Comparison of ENCODE assay signal across 9 mouse cellular contexts in the genomic region with DNA sequence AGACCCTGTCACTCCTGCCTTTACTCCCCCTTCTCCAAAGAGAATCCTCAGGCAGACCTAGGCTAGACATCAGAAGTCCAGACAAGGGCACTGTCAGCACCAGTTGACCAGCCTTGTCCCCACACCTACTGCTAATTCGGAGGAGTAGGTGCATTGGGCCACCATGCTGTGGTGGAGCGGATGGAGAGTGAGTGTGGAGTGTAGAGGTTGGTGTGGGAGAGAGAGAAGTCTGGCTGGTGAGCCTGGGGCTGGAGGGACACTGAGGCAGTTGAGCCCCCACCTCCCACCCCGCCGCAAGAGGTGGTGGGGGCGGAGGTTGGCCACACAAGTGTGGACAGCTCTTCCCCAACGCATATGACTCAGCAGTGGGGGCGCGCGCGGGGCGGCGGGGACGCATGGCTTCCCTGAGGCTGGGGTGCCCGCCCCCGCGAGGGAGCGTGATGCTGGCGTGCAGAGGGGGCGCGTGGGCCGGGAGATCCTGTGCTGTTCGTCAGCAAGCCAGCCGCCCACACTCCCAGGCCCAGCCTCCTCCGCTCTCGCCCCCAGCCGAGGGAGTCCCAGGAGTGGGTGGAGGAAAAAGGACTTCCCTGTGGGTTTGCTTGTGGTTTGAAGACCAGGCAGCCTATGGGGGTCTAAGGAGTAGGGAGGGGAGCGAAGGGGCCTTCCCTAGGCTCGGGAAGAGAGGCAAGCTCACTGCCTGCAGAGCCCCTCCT. TPM values are rescaled to one million over a fixed set of nuclear protein-coding genes. Genes with fewer than 3 reads are reported as not detected.
A peak's percentile ranks its signal among the peaks of the same experiment; 100 is the strongest.
DNase-seq lines count a peak whose midpoint lies in the region; ATAC-seq and TF ChIP-seq lines count a peak whose summit lies in the region.
"Had no signal": no experiment of that assay in that cellular context is flagged by ENCODE, and none has a peak within 500 bp of the region (broad histone marks: within the 10 kb centered on the region; RNA-seq: fewer than 3 reads in every experiment).

No protein-coding gene starts in this region.

- H3K9me3 ChIP-seq in intestine, embryonic 15.5 days, result no peaks in the 10 kb centered on the region
- H3K9me3 ChIP-seq in intestine, postnatal 0 days (ENCODE audit: control insufficient read depth), result no peaks in the 10 kb centered on the region
- H3K9me3 ChIP-seq in forebrain, embryonic 16.5 days (ENCODE audit: control insufficient read depth, low read length), result no peaks in the 10 kb centered on the region
- H3K9me3 ChIP-seq in midbrain, embryonic 11.5 days (ENCODE audit: control insufficient read depth, low read length), result no peaks in the 10 kb centered on the region
- H3K9me3 ChIP-seq: liver, embryonic 15.5 days had no signal

- peak overlapping the region; percentile 36; the same call in 1 of the 2 replicates for H3K4me2 ChIP-seq in intestine, embryonic 15.5 days (replicated peaks)
- no peak overlapping the region for H3K4me2 ChIP-seq in intestine, postnatal 0 days (replicated peaks; ENCODE audit: low read depth)
- H3K4me2 ChIP-seq in forebrain, embryonic 16.5 days (ENCODE audit: low read length), result peak overlapping the region; percentile 41
- H3K4me2 ChIP-seq in midbrain, embryonic 11.5 days, result peak overlapping the region; percentile 35
- H3K4me2 ChIP-seq: liver, embryonic 15.5 days had no signal

- peaks cover 7% of the 10 kb centered on the region; the same call in 1 of the 2 replicates for H3K27me3 ChIP-seq in intestine, embryonic 15.5 days (replicated peaks)
- no peaks in the 10 kb centered on the region for H3K27me3 ChIP-seq in intestine, postnatal 0 days (replicated peaks; ENCODE audit: control insufficient read depth, insufficient read depth, low read length)
- no peaks in the 10 kb centered on the region for H3K27me3 ChIP-seq in forebrain, embryonic 16.5 days (replicated peaks; ENCODE audit: control insufficient read depth, insufficient read depth, low read length)
- H3K27me3 ChIP-seq in midbrain, embryonic 11.5 days (ENCODE audit: control insufficient read depth, insufficient read depth, low read length), result no peaks in the 10 kb centered on the region

- WGBS in intestine, embryonic 15.5 days, result 4% methylated on average over 28 of the region's 28 CpGs
- 4% methylated on average over 26 of the region's 28 CpGs for WGBS in intestine, postnatal 0 days
- WGBS in forebrain, embryonic 16.5 days, result 5% methylated on average over 28 of the region's 28 CpGs
- 4% methylated on average over 25 of the region's 28 CpGs for WGBS in midbrain, embryonic 11.5 days

- H3K36me3 ChIP-seq in intestine, embryonic 15.5 days, result no peaks in the 10 kb centered on the region
- no peaks in the 10 kb centered on the region for H3K36me3 ChIP-seq in intestine, postnatal 0 days (ENCODE audit: control insufficient read depth, insufficient read depth)
- H3K36me3 ChIP-seq in forebrain, embryonic 16.5 days (ENCODE audit: control insufficient read depth, insufficient read depth), result no peaks in the 10 kb centered on the region
- H3K36me3 ChIP-seq in midbrain, embryonic 11.5 days (ENCODE audit: control insufficient read depth, insufficient read depth, low read length), result no peaks in the 10 kb centered on the region
- H3K36me3 ChIP-seq: liver, embryonic 15.5 days had no signal

- H3K27ac ChIP-seq in intestine, embryonic 15.5 days, result no peak overlapping the region
- no peak overlapping the region for H3K27ac ChIP-seq in intestine, postnatal 0 days (ENCODE audit: low read depth, low read length)
- no peak overlapping the region for H3K27ac ChIP-seq in forebrain, embryonic 16.5 days (ENCODE audit: low read length)
- H3K27ac ChIP-seq in midbrain, embryonic 11.5 days (ENCODE audit: low read depth, low read length), result no peak overlapping the region
- H3K27ac ChIP-seq: liver, embryonic 15.5 days had no signal

- TF ChIP-seq CTCF in intestine, postnatal 0 days (IDR thresholded peaks at IDR 0.05; ENCODE audit: low read depth), result no peak

- peak; percentile 9 for DNase-seq in R1 (ENCODE audit: low read depth, low spot score)
- DNase-seq in midbrain, embryonic 11.5 days (ENCODE audit: low spot score, missing footprints), result no peak
- no peak for DNase-seq in cerebellum, adult 11 months
- no peak for DNase-seq in thymus, postnatal 36 days
- DNase-seq in c-Kit-positive CD71-positive TER-119-positive erythroid progenitor cells, embryonic 14.5 days (ENCODE audit: low spot score), result no peak

- H3K9ac ChIP-seq in intestine, embryonic 15.5 days, result no peak overlapping the region
- no peak overlapping the region for H3K9ac ChIP-seq in intestine, postnatal 0 days (ENCODE audit: low read depth, low read length)
- H3K9ac ChIP-seq in forebrain, embryonic 16.5 days (replicated peaks; ENCODE audit: low read depth, low read length), result peak overlapping the region; percentile 38
- no peak overlapping the region for H3K9ac ChIP-seq in midbrain, embryonic 11.5 days (ENCODE audit: low read length)
- H3K9ac ChIP-seq: liver, embryonic 15.5 days had no signal

- no peaks in the 10 kb centered on the region for H3K4me1 ChIP-seq in intestine, embryonic 15.5 days (replicated peaks)
- no peaks in the 10 kb centered on the region for H3K4me1 ChIP-seq in intestine, postnatal 0 days (replicated peaks; ENCODE audit: control insufficient read depth, insufficient read depth, low read length)
- peaks cover 13% of the 10 kb centered on the region for H3K4me1 ChIP-seq in forebrain, embryonic 16.5 days (replicated peaks; ENCODE audit: control insufficient read depth, insufficient read depth, low read length)
- no peaks in the 10 kb centered on the region for H3K4me1 ChIP-seq in midbrain, embryonic 11.5 days (ENCODE audit: control insufficient read depth, insufficient read depth, low read length)
- H3K4me1 ChIP-seq: liver, embryonic 15.5 days had no signal

- ATAC-seq in intestine, embryonic 15.5 days, result no peak
- ATAC-seq in intestine, postnatal 0 days, result no peak
- peak; percentile 61 for ATAC-seq in forebrain, embryonic 16.5 days
- peak; percentile 49 for ATAC-seq in midbrain, embryonic 11.5 days (ENCODE audit: low FRiP score)

- H3K4me3 ChIP-seq in intestine, embryonic 15.5 days (replicated peaks), result no peak overlapping the region
- H3K4me3 ChIP-seq in intestine, postnatal 0 days (ENCODE audit: low read depth, low read length), result no peak overlapping the region
- H3K4me3 ChIP-seq in forebrain, embryonic 16.5 days (replicated peaks; ENCODE audit: low read length), result peak overlapping the region; percentile 17; the same call in 1 of the 2 replicates
- no peak overlapping the region; the same call in 1 of the 2 replicates for H3K4me3 ChIP-seq in midbrain, embryonic 11.5 days (ENCODE audit: low read depth, low read length)
- H3K4me3 ChIP-seq: liver, embryonic 15.5 days had no signal

RNA-seq across cellular contexts. Expression of a gene that starts 10.7 kb away (rescaled TPM):
- polyA plus RNA-seq in intestine, embryonic 15.5 days (2015; fragmentation: Nextera tagmentation; extraction: Ambion mirVana), result 0.24 and 0.26 TPM in 2 replicates
- polyA plus RNA-seq in intestine, postnatal 0 days (2015; fragmentation: Nextera tagmentation; extraction: Ambion mirVana), result 0.16 and 0.18 TPM in 2 replicates
- polyA plus RNA-seq in forebrain, embryonic 16.5 days (2015; fragmentation: Nextera tagmentation; extraction: Ambion mirVana), result 3.9 and 6.2 TPM in 2 replicates
- 0.72 and 0.88 TPM in 2 replicates for polyA plus RNA-seq in midbrain, embryonic 11.5 days (2014; fragmentation: Nextera tagmentation; extraction: Ambion mirVana)
- polyA plus RNA-seq: liver, embryonic 15.5 days had no signal

Comparison
In these comparisons a context has a peak if more than half of its experiments do, and no peak if none do; other contexts are left out.
1. ATAC-seq: peak in forebrain, embryonic 16.5 days (single experiment) and midbrain, embryonic 11.5 days (single experiment); none in intestine, embryonic 15.5 days (single experiment) and intestine, postnatal 0 days (single experiment).